Mouse (Mus musculus) ES-E14 (cell line): ENCODE results near the gene Mrtfa. TPM values are rescaled to one million over a fixed set of nuclear protein-coding genes. Genes with fewer than 3 reads are reported as not detected.
A peak's percentile ranks its signal among the peaks of the same experiment; 100 is the strongest.

Source experiments
- DNase-seq: peaks from one replicate; pipeline ENCODE4 v3.0.0-alpha.2; 2013; ENCODE audit warnings: low read depth, low spot score
- H3K27ac ChIP-seq: 2 replicates; pipeline ENCODE4 v1.5.1; 2012; ENCODE audit warnings: low read depth, mild to moderate bottlenecking, low read length, moderate library complexity, mixed read lengths; ENCODE audit not compliant: poor library complexity, insufficient read depth, severe bottlenecking
- H3K36me3 ChIP-seq: 2 replicates; pipeline ENCODE4 v1.6.1; 2012; ENCODE audit warnings: mild to moderate bottlenecking, low read length, moderate library complexity, mixed read lengths; ENCODE audit not compliant: control insufficient read depth, poor library complexity, insufficient read depth, severe bottlenecking
- H3K4me1 ChIP-seq, 2 experiments: fragments of 150-350 bp in 1 of 2; sonication (generic) in 1 of 2; 2 replicates each; pipeline ENCODE4 v1.6.1; 2012; ENCODE audit warnings: low read length in 2 of 2, mild to moderate bottlenecking in 1 of 2, mixed read lengths in 1 of 2; ENCODE audit not compliant: control insufficient read depth in 2 of 2, insufficient read depth in 2 of 2, poor library complexity in 1 of 2
- H3K4me3 ChIP-seq, 2 experiments: fragments of 150-350 bp in 1 of 2; sonication (generic) in 1 of 2; 2 replicates each; pipeline ENCODE4 v1.5.1; 2012; ENCODE audit warnings: low read length in 2 of 2, low read depth in 1 of 2, mild to moderate bottlenecking in 1 of 2, mixed read lengths in 1 of 2; ENCODE audit not compliant: insufficient read depth in 1 of 2, poor library complexity in 1 of 2, severe bottlenecking in 1 of 2
- H3K9ac ChIP-seq: 2 replicates; pipeline ENCODE4 v1.6.1; 2012; ENCODE audit warnings: low read depth, mild to moderate bottlenecking, low read length, mixed read lengths; ENCODE audit not compliant: poor library complexity, insufficient read depth, severe bottlenecking
- H3K9me3 ChIP-seq: fragments of 150-350 bp; sonication (generic); 2 replicates; pipeline ENCODE4 v1.6.1; 2012; ENCODE audit warnings: low read depth, mild to moderate bottlenecking, low read length; ENCODE audit not compliant: control insufficient read depth, insufficient read depth
- CHD2 ChIP-seq: IDR thresholded peaks from 2 replicates; pipeline ENCODE4 v1.6.1; 2014; ENCODE audit warnings: mild to moderate bottlenecking, low read depth, low read length, inconsistent platforms
- HCFC1 ChIP-seq: IDR thresholded peaks from 2 replicates; pipeline ENCODE4 v1.6.1; 2012; ENCODE audit warnings: low read length, inconsistent platforms, borderline replicate concordance; ENCODE audit not compliant: insufficient read depth
- MAFK ChIP-seq: IDR thresholded peaks from 2 replicates; pipeline ENCODE4 v1.6.1; 2014; ENCODE audit warnings: mild to moderate bottlenecking, low read depth, low read length, inconsistent platforms; ENCODE audit not compliant: insufficient read depth
- ZC3H11A ChIP-seq: IDR thresholded peaks from 2 replicates; pipeline ENCODE4 v1.6.1; 2012; ENCODE audit warnings: low read depth, mild to moderate bottlenecking, inconsistent platforms, low read length, borderline replicate concordance
- ZNF384 ChIP-seq: IDR thresholded peaks from 2 replicates; pipeline ENCODE4 v1.6.1; 2012; ENCODE audit warnings: low read depth, low read length, inconsistent platforms
- in situ Hi-C, 2 experiments: fragments of 600-800 bp; cut with MboI; formaldehyde crosslinking; loops; one replicate each; pipeline ENCODE4 v1.15.1; 2025; ENCODE audit warnings: low sequenced_read_pairs in 2 of 2, inconsistent platforms in 1 of 2; ENCODE audit not compliant: unreplicated experiment in 2 of 2
- total RNA-seq: library from RNA; depleted of rRNA; stranded (reverse); fragments of 300-350 nt; gene quantifications from 2 replicates; pipeline ENCODE4 v1.2.3, GENCODE M21; 2012

The Mrtfa gene
- total RNA-seq, 1 experiment, result 16.7 TPM

- Histone ChIP-seq H3K9ac (peak overlapping the region; percentile 34; the same call in 1 of the 2 replicates), H3K9me3 (no peaks in the 10 kb centered on the region), H3K4me1 (peaks cover 0 to 6% of the 10 kb centered on the region in 2 experiments; a peak in 1 of 4 replicates), H3K27ac (no peak overlapping the region), H3K4me3 (peak overlapping the region in 1 of 2 experiments; percentile 48; a peak in 2 of 4 replicates), H3K36me3 (peaks cover 22% of the 10 kb centered on the region)
- in situ Hi-C loops, result no loop called here
- TF ChIP-seq ZC3H11A (peak; percentile 56; the same call in 1 of the 2 replicates), CHD2 (no peak)
- DNase-seq, result peak; percentile 33
Measured at GRCm38 (mm10) chr15:81008689-81009123, 181.9 kb downstream of the Mrtfa start.

DNA sequence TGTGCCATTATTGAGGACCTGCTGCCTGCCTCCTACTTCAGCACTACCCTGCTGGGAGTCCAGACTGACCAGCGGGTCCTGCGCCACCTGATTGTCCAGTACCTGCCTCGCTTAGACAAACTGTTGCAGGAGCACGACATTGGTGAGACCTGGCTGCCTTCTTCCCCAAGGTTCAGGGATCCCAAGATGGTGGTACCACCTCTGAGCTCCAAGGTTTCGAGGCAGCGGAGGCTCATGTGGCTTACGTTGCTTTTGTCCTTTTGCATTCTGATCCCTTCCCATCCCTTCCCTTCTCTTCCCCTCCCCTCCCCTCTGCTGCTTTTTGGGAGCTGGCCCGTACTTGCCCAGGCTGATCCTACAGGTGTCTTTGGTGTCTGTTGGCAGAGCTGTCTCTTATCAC, 182.7 kb downstream of the Mrtfa start:
- no peaks in the 10 kb centered on the region for H3K9me3 ChIP-seq
- DNase-seq, result no peak
- H3K4me1 ChIP-seq, result peaks cover 0 to 6% of the 10 kb centered on the region in 2 experiments; a peak in 1 of 4 replicates
- no peak overlapping the region for H3K27ac ChIP-seq
- H3K4me3 ChIP-seq, result no peak overlapping the region
- no peak overlapping the region for H3K9ac ChIP-seq
- no peak for TF ChIP-seq ZNF384
- no peak for TF ChIP-seq ZC3H11A
- TF ChIP-seq MAFK, result no peak
- no peak for TF ChIP-seq CHD2
- TF ChIP-seq HCFC1, result no peak
- H3K36me3 ChIP-seq, result peaks cover 17% of the 10 kb centered on the region
- in situ Hi-C loops, result no loop called here

DNA sequence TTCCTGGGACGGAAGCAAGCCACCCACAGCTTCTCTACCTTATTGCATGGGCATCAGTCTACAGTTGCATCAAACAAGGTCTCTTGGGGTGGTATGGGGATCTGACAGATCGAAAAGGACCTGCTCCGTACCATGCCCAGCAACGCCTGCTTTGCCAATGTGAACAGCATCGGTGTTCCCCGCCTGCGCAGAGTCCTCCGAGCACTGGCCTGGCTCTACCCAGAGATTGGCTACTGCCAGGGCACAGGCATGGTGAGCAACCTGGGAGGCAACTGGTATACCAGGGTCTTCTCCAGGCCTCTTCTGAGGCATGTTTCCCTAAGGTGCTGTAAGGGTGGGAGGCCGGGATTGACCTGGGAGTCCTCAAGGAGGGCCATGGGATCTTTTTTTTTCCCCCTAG, 183.2 kb downstream of the Mrtfa start:
- no peak overlapping the region for H3K4me3 ChIP-seq
- H3K9me3 ChIP-seq, result no peaks in the 10 kb centered on the region
- DNase-seq, result no peak
- H3K36me3 ChIP-seq, result peaks cover 16% of the 10 kb centered on the region; the same call in 1 of the 2 replicates
- H3K27ac ChIP-seq, result no peak overlapping the region
- TF ChIP-seq ZNF384 (no peak), MAFK (no peak), CHD2 (no peak), ZC3H11A (no peak), HCFC1 (no peak)
- H3K4me1 ChIP-seq, result peaks cover 0 to 6% of the 10 kb centered on the region in 2 experiments; a peak in 1 of 4 replicates
- in situ Hi-C loops, result no loop called here
- no peak overlapping the region for H3K9ac ChIP-seq

- Histone ChIP-seq H3K27ac (no peak overlapping the region), H3K4me3 (no peak overlapping the region), H3K9ac (no peak overlapping the region), H3K36me3 (peaks cover 16% of the 10 kb centered on the region; the same call in 1 of the 2 replicates), H3K9me3 (no peaks in the 10 kb centered on the region), H3K4me1 (peaks cover 0 to 6% of the 10 kb centered on the region in 2 experiments; a peak in 1 of 4 replicates)
- in situ Hi-C loops, result no loop called here
- TF ChIP-seq HCFC1 (no peak), MAFK (no peak)
- no peak for DNase-seq
Measured at GRCm38 (mm10) chr15:81006127-81006735, 184.3 kb downstream of the Mrtfa start.
